Mouse (Mus musculus) small intestine, adult 2 months (tissue): ENCODE measurements around the gene Cubn.

Source experiments
- CTCF ChIP-seq: fragments of 200-500 bp; IDR thresholded peaks from 2 replicates; pipeline ENCODE4 v1.5.1; 2012; ENCODE audit warnings: low read depth, mild to moderate bottlenecking, control low read depth, inconsistent platforms, low read length, moderate library complexity, mixed read lengths; ENCODE audit not compliant: insufficient replicate concordance, insufficient read length; ENCODE audit errors: extremely low read depth
- POLR2A ChIP-seq: fragments of 200-500 bp; IDR thresholded peaks from 2 replicates; pipeline ENCODE4 v1.6.1; 2012; ENCODE audit warnings: low read depth, mild to moderate bottlenecking, control low read depth, inconsistent platforms, low read length, moderate library complexity

DNA sequence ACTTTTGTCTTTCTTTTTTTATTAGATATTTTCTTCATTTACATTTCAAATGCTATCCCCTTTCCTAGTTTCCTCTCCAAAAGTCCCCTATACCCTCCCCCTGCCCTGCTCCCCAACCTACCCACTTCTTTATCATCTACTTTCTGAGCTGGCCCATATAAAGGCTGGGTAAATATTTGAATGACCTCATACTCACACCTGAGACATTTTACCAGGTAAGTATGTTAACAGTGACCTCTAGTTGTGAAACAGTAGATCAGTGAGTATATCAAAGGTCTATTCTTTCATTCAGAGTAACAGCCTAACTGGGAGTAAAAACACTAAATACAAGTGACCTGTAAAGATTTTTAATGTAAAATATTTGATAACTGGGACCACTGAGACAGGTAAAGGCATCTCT lies 45.1 kb upstream of the Cubn start:
- TF ChIP-seq POLR2A: no peak
- TF ChIP-seq CTCF: no peak
